Mouse (Mus musculus) heart, adult 2 months (tissue): ENCODE results near the gene Plod3. TPM values are rescaled to one million over a fixed set of nuclear protein-coding genes. Genes with fewer than 3 reads are reported as not detected.
A peak's percentile ranks its signal among the peaks of the same experiment; 100 is the strongest.

Experiments
- DNase-seq, 2 experiments: peaks; one replicate each; pipeline ENCODE4 v3.0.0; 2021
- H3K27ac ChIP-seq: fragments of 200-600 bp; 2 replicates; pipeline ENCODE4 v1.8.1; 2022
- H3K27me3 ChIP-seq: fragments of 200-500 bp; 2 replicates; pipeline ENCODE4 v1.6.1; 2012; ENCODE audit warnings: mild to moderate bottlenecking, low read length, inconsistent platforms, mixed read lengths; ENCODE audit not compliant: control insufficient read depth, insufficient read depth
- H3K36me3 ChIP-seq: fragments of 200-500 bp; 2 replicates; pipeline ENCODE4 v1.6.1; 2012; ENCODE audit warnings: low read length, inconsistent platforms; ENCODE audit not compliant: control insufficient read depth, insufficient read depth
- H3K4me1 ChIP-seq: fragments of 200-500 bp; 2 replicates; pipeline ENCODE4 v1.6.1; 2011; ENCODE audit warnings: low read length; ENCODE audit not compliant: control insufficient read depth, insufficient read depth
- H3K4me3 ChIP-seq: fragments of 200-600 bp; 2 replicates; pipeline ENCODE4 v1.8.1; 2022
- H3K79me2 ChIP-seq: fragments of 200-500 bp; replicated peaks from 2 replicates; pipeline ENCODE4 v1.6.1; 2012; ENCODE audit warnings: mild to moderate bottlenecking, inconsistent platforms, low read length, moderate library complexity, mixed read lengths; ENCODE audit not compliant: control insufficient read depth, insufficient read depth
- H3K9ac ChIP-seq: fragments of 200-500 bp; 2 replicates; pipeline ENCODE4 v1.6.1; 2012; ENCODE audit warnings: low read depth, mild to moderate bottlenecking, control low read depth, inconsistent platforms, low read length, mixed read lengths
- CTCF ChIP-seq: fragments of 200-600 bp; IDR thresholded peaks from 2 replicates; pipeline ENCODE4 v1.8.1; 2022; ENCODE audit warnings: antibody characterized with exemption, mild to moderate bottlenecking, moderate library complexity
- EP300 ChIP-seq: fragments of 200-500 bp; IDR thresholded peaks from 2 replicates; pipeline ENCODE4 v1.6.1; 2011; ENCODE audit warnings: low read depth, low read length, control low read depth; ENCODE audit not compliant: insufficient read depth
- POLR2A ChIP-seq: fragments of 200-500 bp; IDR thresholded peaks from 2 replicates; pipeline ENCODE4 v1.6.1; 2011; ENCODE audit warnings: mild to moderate bottlenecking, low read depth, low read length, control low read depth; ENCODE audit not compliant: insufficient read depth
- WGBS: fragments of 180-500 bp; shearing (Covaris S2); methylation state at CpG from one replicate; pipeline ENCODE4 v1.1.7; 2018; 5-methylcytosine and 5-hydroxymethylcytosine counted together
- intact Hi-C: fragments of 180-260 bp; cut with DNase I; formaldehyde crosslinking; loops from one replicate; pipeline ENCODE4 v1.15.1; 2025
- polyA plus RNA-seq: library from polyadenylated mRNA; depleted of rRNA; stranded (reverse); fragments of >200 nt; gene quantifications from 2 replicates; pipeline ENCODE4 v1.2.3, GENCODE M21; 2012
- total RNA-seq, 2 experiments: library from RNA; stranded (reverse); gene quantifications; 2 replicates each; pipeline ENCODE4 v1.2.3; 2021

Gene Plod3
- total and polyA plus RNA-seq, 3 experiments, result 30.8 to 37.1 (median 32.0) TPM

GRCm38 (mm10) chr5:137028561-137029272 lies 41.9 kb downstream of the Plod3 start:
- Histone ChIP-seq H3K27ac (no peak overlapping the region), H3K36me3 (no peaks in the 10 kb centered on the region), H3K4me3 (no peak overlapping the region), H3K4me1 (peaks cover 2% of the 10 kb centered on the region), H3K9ac (no peak overlapping the region), H3K79me2 (no peaks in the 10 kb centered on the region), H3K27me3 (peaks cover 18% of the 10 kb centered on the region)
- WGBS, result 4% methylated on average over 29 of the region's 29 CpGs
- TF ChIP-seq EP300 (no peak), POLR2A (no peak), CTCF (no peak)
- intact Hi-C loops, result loop anchor here (5.0 kb wide), 1 partner anchor 34 kb away; no protein-coding TSS in a partner anchor
- DNase-seq, result no peak

DNA sequence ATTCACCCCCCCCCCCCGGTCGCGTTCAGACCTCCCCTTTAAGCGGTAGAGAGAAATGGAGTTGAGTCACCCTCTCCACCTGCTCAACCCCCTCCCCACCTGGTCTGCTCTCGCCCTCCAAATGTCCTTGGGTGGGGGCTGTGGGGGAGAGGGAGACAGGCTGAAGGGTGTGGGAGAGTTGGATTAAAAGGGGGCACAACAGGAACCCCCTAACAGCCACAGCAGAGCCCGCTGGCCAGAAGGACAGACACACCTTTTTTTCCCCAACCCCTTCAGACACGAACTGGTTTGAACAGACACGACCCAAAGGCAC lies 42.4 kb downstream of the Plod3 start:
- peaks cover 18% of the 10 kb centered on the region for H3K27me3 ChIP-seq

GRCm38 (mm10) chr5:137029643-137030415 lies 43.0 kb downstream of the Plod3 start:
- Histone ChIP-seq H3K4me3 (no peak overlapping the region), H3K9ac (no peak overlapping the region), H3K27ac (no peak overlapping the region), H3K4me1 (peaks cover 2% of the 10 kb centered on the region), H3K36me3 (no peaks in the 10 kb centered on the region), H3K79me2 (no peaks in the 10 kb centered on the region), H3K27me3 (peaks cover 17% of the 10 kb centered on the region)
- TF ChIP-seq CTCF (no peak), EP300 (no peak), POLR2A (no peak)
- intact Hi-C loops, result loop anchor here (5.0 kb wide), 1 partner anchor 32 kb away; no protein-coding TSS in a partner anchor
- 1% methylated on average over 52 of the region's 52 CpGs for WGBS
- peak; percentile 90 to 95 for DNase-seq

More for the DNA sequence above, 42.4 kb downstream of the Plod3 start:
- WGBS, result 2% methylated on average over 8 of the region's 8 CpGs
- intact Hi-C loops, result loop anchor here (5.0 kb wide), 1 partner anchor 33 kb away; no protein-coding TSS in a partner anchor
- TF ChIP-seq CTCF (no peak), EP300 (no peak), POLR2A (no peak)
- no peaks in the 10 kb centered on the region for H3K36me3 ChIP-seq
- H3K79me2 ChIP-seq, result no peaks in the 10 kb centered on the region
- peaks cover 2% of the 10 kb centered on the region for H3K4me1 ChIP-seq
- no peak overlapping the region for H3K4me3 ChIP-seq
- no peak overlapping the region for H3K9ac ChIP-seq
- H3K27ac ChIP-seq, result no peak overlapping the region
- no peak for DNase-seq

GRCm38 (mm10) chr5:137030416-137030810 lies 43.6 kb downstream of the Plod3 start:
- H3K79me2 ChIP-seq, result no peaks in the 10 kb centered on the region
- no peak for DNase-seq
- no peaks in the 10 kb centered on the region for H3K36me3 ChIP-seq
- TF ChIP-seq POLR2A (no peak), EP300 (no peak), CTCF (no peak)
- peaks cover 2% of the 10 kb centered on the region for H3K4me1 ChIP-seq
- 14% methylated on average over 22 of the region's 22 CpGs for WGBS
- H3K27me3 ChIP-seq, result peaks cover 17% of the 10 kb centered on the region
- H3K4me3 ChIP-seq, result no peak overlapping the region
- H3K27ac ChIP-seq, result no peak overlapping the region
- intact Hi-C loops, result no loop called here
- no peak overlapping the region for H3K9ac ChIP-seq

GRCm38 (mm10) chr5:137031076-137032032 lies 44.5 kb downstream of the Plod3 start:
- DNase-seq, result peak; percentile 24 to 37
- intact Hi-C loops, result loop anchor here (2.0 kb wide), 1 partner anchor 15 kb away; the partner anchor contains the start of gene Ap1s1

More at GRCm38 (mm10) chr5:137031076-137032032, 44.5 kb downstream of the Plod3 start:
- TF ChIP-seq EP300, result no peak
- TF ChIP-seq CTCF, result no peak
- TF ChIP-seq POLR2A, result no peak
- peak overlapping the region; percentile 40; the same call in 1 of the 2 replicates for H3K9ac ChIP-seq
- peak overlapping the region; percentile 50 for H3K4me3 ChIP-seq
- peaks cover 17% of the 10 kb centered on the region for H3K27me3 ChIP-seq
- H3K4me1 ChIP-seq, result peaks cover 2% of the 10 kb centered on the region
- H3K79me2 ChIP-seq, result no peaks in the 10 kb centered on the region
- no peaks in the 10 kb centered on the region for H3K36me3 ChIP-seq
- no peak overlapping the region for H3K27ac ChIP-seq
- 1% methylated on average over 78 of the region's 78 CpGs for WGBS
